Mouse (Mus musculus): Measurements from ENCODE around the gene Rnf213.

Rnf213 gene

DNA sequence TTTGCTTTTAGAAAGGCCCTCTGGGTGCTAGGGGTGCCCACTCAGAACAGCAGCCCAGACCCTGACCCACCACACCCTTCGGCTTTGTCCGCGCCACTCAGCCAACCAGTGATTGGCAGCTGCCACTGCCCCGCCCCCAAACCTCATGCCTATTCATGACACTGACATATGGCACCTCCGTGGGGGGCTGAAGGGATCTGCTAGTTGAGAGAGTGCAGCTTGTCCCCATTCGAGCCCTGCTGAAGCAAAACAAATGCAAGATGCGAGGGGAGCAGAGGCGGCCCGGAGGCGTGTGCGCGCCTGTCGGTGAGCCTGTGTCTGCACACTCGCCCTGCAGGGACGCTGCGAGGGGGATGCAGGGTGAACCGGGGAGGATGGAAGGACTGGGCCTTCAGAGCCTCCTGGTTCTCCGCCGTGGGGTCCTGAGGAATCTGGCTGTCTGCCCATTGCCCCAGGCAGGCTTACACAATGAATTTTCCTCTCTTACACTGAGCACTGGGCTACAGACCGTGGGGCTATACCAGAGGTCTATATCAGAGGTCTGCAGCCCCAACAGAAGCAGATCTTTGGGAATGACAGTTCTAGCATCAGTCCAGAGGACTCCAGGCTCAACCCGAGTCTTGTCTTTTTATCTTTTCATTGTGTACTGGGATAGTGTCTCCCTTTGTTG lies 122.2 kb downstream of the Rnf213 start:
- DNase-seq (ENCODE audit: low spot score in 2 of 2) = no peak

DNA sequence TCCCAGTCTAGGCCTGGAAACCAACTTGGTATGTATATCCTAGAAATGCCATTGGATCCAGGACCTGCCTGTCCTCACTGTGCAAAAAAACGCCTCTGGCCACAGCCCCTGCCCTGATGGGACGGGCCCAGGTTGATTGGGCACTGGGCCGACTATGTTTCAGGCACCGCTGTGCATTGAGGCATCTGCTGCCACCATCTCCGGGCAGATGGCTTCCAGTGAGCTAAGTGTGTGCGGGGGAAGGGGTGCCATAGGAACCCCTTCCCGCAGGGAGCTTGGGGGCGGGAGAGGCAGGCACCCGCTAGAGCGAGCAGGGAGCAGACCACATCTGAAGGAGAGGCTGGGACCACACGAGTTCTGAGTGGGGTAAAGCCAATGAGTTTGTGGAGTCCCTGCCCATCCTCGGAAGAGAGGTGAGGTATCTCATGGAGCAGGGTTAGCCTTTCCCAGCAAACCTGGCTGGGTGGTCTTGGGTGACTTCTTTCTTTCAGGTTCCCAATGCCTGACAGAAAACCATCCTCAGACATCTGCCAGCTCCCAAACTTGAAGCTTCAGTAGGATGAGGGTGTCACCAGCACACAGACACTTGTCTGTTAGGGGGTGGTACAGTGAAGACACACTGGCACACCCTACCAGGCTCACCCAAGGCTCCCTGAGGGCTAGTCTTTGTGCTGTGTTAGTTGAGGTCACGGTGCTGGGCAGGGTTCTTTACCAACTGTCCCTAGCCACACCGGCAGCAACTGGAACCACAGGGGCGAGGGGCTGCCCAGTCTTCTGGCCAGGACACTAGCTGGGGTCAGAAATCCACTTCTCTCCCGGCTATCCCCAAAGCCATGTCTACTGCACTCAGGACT lies 123.2 kb downstream of the Rnf213 start:
- no peak for DNase-seq (ENCODE audit: low spot score in 2 of 2)

DNA sequence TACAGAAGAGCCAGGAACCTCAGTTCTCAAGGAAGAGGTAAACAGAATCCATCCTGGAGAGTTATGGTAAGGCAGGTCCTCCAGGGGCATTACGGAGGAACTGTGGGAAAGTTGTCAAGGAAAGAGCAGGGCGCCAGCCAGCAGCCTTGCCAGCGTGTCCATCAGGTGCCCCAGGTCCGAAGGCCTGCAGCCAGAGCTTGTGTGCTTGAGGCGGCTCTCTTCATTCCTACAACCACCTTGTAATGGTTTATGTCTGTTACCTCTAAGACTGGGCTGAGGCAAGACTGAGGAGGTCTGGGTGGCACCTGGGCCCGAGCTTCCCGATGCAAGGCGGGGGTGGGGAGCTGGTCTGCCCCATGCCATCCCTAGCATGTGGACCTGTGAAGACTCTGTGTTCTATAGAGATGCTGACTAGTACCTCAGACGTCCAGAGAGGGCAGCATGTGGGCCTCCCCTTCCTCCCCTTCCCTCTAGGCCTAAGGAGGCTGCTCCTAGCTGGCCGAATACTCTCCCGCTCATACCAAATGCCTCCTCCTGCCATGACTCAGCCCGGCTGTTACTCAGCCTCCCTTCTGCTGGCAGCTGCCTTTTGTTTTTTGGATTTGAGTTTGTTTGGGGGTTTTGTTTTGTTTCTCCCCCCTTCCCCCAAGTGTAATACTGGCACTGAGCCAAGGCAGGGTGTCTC lies 123.9 kb downstream of the Rnf213 start:
- DNase-seq (ENCODE audit: low spot score in 2 of 2) = no peak

DNA sequence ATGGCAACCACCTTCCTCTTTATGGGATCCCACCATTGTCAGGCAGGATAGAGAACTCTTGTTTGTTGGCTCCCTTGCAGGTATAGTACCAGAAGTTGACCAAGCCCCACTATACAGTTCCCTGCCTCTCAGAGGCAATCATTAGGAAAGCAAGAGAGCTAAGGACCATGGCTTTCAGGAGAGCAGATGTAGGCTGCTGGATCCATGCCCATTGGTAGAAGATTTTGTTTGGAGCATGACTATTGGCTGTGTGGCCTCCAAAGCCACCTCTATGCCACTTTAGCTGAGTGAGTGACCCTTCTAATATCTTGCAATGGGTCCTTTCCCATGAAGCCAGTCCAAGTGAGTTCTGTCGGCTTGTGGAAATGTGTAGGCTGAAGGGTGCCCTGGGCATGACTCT lies 126.5 kb downstream of the Rnf213 start:
- DNase-seq (ENCODE audit: low spot score in 2 of 2) = no peak

DNA sequence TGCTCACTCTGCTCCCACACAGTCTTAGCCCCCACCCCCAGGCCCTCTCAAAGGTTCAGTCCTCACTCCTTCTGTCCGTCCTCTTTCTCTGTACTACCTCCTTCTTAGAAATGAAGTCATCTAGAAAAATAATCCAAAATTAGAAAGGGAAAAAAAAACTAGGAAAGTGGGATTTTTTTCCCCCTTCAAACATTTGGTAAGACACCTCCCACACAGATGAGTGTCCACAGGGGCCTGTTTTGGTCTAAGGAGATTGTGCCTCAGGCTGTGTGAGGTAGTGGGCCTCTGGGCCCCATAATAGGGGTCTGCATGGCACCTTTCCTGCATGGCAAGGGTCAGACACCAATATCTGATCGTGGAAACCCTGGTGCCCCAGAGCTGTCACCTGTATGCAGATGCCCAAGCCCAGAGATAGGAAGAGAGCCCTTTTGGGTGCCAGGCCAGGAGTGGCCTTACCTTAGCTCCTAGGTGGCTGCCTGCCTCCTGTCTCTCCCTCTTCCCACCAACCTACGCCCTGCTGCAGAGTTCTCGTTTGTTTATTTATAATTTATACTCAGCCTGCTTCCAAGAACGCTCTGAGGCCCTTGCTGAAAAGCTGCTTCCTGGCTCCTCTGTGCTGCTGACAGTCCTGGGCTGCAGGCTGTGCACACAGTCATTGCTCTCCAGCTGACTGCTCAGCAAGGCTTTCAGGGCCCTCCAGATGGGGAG lies 127.3 kb downstream of the Rnf213 start:
- DNase-seq (ENCODE audit: low spot score in 2 of 2) = no peak

- DNase-seq (ENCODE audit: low spot score in 2 of 2) = no peak
Observed at GRCm38 (mm10) chr11:119520713-119521063, 127.8 kb downstream of the Rnf213 start.

DNA sequence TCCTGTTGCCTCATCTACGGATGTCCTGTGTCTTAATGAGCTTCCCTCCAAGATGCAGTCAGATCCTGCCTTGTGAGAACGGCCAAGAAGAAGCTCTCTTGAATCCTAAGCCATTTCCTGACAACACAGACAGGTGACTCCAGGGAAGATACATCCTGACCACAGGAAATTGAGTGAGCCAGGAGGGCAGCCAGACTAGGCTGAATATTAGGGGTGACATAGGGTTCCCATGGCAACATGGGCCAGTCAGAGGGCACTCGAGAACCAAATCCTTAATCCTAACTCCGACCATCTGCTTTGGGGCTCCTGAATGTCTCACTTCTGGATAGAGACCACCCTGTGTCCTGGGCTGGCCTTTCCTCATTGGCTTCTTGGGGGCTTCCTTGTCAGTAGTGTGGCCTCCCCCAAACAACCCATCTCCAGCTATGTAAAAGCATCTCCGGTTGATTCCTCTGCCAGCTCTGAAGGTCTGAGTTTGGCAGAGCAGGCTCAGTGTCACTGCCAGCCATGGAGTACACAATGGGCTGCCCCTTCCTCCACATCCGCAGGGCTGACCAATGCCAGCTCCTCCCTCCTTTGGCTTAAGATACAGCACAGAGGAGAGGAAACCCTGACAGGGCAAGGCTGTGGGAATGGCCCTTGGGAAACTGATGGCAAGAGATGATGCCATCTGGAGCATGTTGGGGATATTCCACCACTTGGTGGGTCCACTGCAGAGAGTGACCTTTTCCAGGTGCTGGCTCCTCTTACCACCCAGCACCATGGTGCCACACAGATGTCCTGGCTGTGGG lies 129.2 kb downstream of the Rnf213 start:
- no peak for DNase-seq (ENCODE audit: low spot score in 2 of 2)

- DNase-seq (ENCODE audit: low spot score in 2 of 2) = no peak
Observed at GRCm38 (mm10) chr11:119522779-119523178, 129.9 kb downstream of the Rnf213 start.

DNA sequence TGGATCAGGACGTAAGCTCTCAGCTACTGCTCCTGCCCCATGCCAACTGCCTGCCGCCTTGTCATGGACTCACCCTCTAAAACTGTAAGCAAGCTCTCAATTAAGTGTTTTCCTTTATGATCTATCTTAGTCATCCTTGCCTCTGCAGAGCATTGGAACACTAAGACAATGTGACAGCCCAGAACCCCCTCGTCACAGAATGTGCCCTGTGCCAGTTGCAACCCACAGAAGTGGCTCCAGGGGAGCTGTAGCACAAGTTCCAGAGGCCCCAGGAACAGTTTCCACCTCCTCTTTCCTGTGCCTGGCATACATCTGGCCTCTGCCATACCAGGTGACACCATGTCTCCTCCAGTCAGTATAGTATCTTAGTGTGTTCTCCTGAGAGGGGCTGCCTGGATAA lies 130.5 kb downstream of the Rnf213 start:
- no peak for DNase-seq (ENCODE audit: low spot score in 2 of 2)

DNA sequence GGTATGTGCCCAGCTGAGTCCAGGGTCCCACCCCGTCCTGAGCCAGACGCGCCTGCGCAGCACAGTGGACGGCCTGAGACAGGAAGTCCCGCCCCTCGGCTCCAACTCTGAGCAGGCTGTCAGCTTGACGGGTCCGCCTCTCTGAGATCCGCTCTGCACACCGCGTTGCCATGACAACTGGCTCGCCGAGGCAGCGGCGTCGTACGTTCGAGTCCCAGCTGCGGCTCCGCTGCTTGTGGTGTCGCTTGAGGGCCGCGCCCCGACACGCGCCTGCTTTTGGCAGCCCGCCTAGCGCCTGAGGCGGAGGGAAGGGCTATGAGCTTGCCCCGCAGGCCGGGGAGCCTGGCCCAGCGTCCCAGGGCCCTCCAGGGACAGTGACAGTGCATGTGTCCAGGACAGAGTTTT lies 131.6 kb downstream of the Rnf213 start:
- DNase-seq (ENCODE audit: low spot score in 2 of 2) = peak; percentile 73 to 87

DNA sequence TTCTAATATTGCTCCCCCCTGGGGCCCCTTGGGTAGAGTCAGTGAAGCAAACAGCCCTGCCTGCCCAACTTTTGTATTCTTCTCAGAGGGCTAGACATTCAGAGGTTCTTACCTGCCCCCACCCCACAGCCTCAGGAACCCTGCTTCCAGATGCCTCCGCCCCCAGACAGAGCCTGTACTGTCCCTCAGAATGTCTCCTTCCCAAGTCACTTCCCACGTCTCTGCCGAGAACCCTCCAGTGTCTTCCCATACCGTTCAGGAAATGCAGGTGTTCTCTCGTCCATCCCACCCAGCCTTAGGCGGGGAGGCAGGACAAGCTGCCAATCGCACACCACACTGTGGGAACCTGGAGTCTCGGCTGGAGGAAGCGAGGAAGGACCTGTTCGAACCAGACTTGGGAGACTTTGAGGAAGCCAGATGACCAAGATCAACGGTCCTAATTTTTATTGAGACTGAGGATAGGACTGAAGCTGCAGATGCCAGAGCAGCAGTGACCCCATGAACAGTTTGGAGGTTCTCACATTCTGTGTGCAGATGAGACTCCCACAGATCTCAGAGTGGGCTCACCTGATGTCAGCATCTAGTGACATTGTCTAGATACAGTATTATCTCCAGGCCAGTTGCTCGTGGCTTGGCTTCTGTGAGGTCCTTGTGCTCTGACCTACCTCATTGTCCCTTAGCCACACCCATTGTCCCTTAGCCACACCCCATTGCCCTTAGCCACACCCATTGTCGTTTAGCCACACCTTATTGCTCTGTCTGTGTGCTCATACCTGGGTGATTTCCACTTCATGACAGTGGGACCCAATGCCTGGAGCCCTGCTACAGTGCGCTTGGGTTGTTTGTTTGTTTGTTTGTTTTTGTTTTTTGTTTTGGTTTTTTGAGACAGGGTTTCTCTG lies 133.4 kb downstream of the Rnf213 start:
- DNase-seq (ENCODE audit: low spot score in 2 of 2) = no peak

DNA sequence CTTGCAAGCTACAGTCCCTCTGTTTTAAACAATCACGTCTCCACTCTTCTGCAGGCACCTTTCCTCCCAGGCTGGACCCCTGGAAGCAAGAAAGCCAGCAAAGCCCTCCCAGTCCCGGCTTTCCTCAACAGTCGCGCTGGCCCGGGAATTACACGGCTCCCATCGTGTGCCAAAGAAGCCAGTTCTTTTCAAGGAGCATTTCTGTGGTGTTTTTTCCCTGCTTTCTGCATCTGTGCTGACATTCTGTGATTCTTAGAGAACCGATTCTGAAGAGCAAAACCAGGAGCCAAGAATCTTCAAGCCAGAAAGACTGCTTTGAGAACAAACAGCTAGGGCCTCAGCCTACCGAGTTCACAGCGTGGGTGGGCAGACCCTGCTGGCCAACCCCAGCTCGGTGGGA lies 136.0 kb downstream of the Rnf213 start:
- no peak for DNase-seq (ENCODE audit: low spot score in 2 of 2)

DNA sequence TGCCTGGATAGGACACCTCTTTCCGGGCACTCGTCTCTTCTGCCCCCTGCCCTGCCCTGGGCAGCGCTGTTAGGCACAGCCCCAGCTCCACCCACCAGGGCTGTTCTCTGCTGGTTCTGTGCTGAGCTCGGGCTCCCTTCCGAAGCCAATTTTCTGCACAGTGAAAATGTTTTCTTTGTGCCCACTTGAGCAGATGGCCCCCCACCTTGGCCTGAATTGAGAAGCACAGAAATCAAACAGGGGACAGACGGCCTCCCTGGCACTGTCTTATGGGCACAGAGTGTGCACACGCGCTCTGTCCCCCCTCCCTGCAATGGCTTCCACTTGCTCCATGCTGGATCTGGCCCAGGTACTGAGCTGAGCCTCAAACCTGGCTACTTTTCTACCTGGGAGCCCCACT lies 139.6 kb downstream of the Rnf213 start:
- DNase-seq (ENCODE audit: low spot score in 2 of 2) = no peak

GRCm38 (mm10) chr11:119533745-119534144 lies 140.8 kb downstream of the Rnf213 start:
- no peak for DNase-seq (ENCODE audit: low spot score in 2 of 2)
